In the genomic region with DNA sequence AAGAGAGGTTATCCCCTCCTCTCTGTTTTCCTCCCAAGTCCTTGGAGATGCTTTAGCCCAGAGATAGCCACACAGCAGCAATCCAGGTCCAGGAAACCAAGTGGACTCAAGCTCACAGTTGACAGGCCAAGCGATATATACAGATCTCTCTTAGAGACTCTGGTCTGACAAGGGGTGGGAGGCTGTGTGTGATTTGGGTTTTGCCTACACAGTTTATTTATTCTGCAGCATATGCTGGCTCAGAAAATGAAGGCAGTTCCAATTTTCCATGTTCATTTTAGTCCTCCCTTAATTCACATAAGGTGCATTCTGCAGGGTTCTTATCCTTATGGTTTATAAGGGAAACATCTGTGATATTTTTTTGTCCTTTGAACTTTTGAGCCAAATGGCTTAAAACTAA, we compare ENCODE assay signal across 23 mouse cellular contexts.
DNase-seq lines count a peak whose midpoint lies in the region; ATAC-seq lines count a peak whose summit lies in the region.
"Had no signal": no experiment of that assay in that cellular context is flagged by ENCODE, and none has a peak within 500 bp of the region (broad histone marks: within the 10 kb centered on the region; RNA-seq: fewer than 3 reads in every experiment).

No protein-coding gene starts in this region.

- DNase-seq in frontal cortex, postnatal 10 days (ENCODE audit: low spot score in 2 of 2): no peak
- peak; percentile 9 for DNase-seq in left cerebral cortex, adult 11 months (ENCODE audit: low spot score)
- no peak for DNase-seq in left cerebral cortex, postnatal 10 days (ENCODE audit: extremely low spot score in 1 of 2, low spot score in 2 of 2)
- peak; percentile 5 for DNase-seq in right cerebral cortex, adult 18-20 months
- DNase-seq in right cerebral cortex, postnatal 25 days: no peak
- peak; percentile 52 for DNase-seq in brain, adult 2 months (ENCODE audit: low read depth, low spot score)
- DNase-seq in testis, postnatal 10 days (ENCODE audit: low spot score): no peak
- DNase-seq: adrenal gland, adult 8-10 months; adrenal gland, postnatal 14 days; adrenal gland, postnatal 36 days; B cell, adult 2 months; cerebellum, adult 11 months; cerebellum, adult 18-20 months; cerebellum, adult 8-10 months; cerebellum, adult 9-11 months; cerebellum, postnatal 14 days; cerebellum, postnatal 36 days; embryo, embryonic 11 days had no signal

- intact Hi-C loops in left cerebral cortex, postnatal 10 days (cut with DNase I): no loop called here

- peak; percentile 93 for ATAC-seq in frontal cortex, adult (ENCODE audit: low TSS enrichment)
- ATAC-seq: activated CD4-positive, CD25-positive, alpha-beta regulatory T cell, adult 4 months; CD4-positive, CD25-positive, alpha-beta regulatory T cell, adult 4 months; forebrain, embryonic 14.5 days; Patski had no signal

Comparison
In these comparisons a context has a peak if more than half of its experiments do, and no peak if none do; other contexts are left out.
1. DNase-seq: peak in left cerebral cortex, adult 11 months (single experiment), right cerebral cortex, adult 18-20 months (single experiment) and brain, adult 2 months (single experiment); none in frontal cortex, postnatal 10 days (0 of 2), left cerebral cortex, postnatal 10 days (0 of 2), right cerebral cortex, postnatal 25 days (single experiment) and testis, postnatal 10 days (single experiment).